Mouse (Mus musculus) testis, adult 2 months (tissue): ENCODE results near the gene Trp73. TPM values are rescaled to one million over a fixed set of nuclear protein-coding genes. Genes with fewer than 3 reads are reported as not detected.

Experiments used
- H3K27ac ChIP-seq: fragments of 200-500 bp; 2 replicates; pipeline ENCODE4 v1.5.1; 2012; ENCODE audit warnings: low read depth, low read length; ENCODE audit not compliant: control insufficient read depth, insufficient read depth
- H3K27me3 ChIP-seq: fragments of 200-500 bp; 2 replicates; pipeline ENCODE4 v1.6.1; 2012; ENCODE audit warnings: mild to moderate bottlenecking, low read length, moderate library complexity; ENCODE audit not compliant: control insufficient read depth, insufficient read depth
- H3K36me3 ChIP-seq: fragments of 200-500 bp; 2 replicates; pipeline ENCODE4 v1.6.1; 2012; ENCODE audit warnings: mild to moderate bottlenecking, low read length; ENCODE audit not compliant: control insufficient read depth, insufficient read depth
- H3K4me1 ChIP-seq: fragments of 200-500 bp; 2 replicates; pipeline ENCODE4 v1.6.1; 2012; ENCODE audit warnings: low read length; ENCODE audit not compliant: control insufficient read depth, insufficient read depth
- H3K4me3 ChIP-seq: fragments of 200-500 bp; 2 replicates; pipeline ENCODE4 v1.5.1; 2012; ENCODE audit warnings: low read depth, mild to moderate bottlenecking, low read length, moderate library complexity, mixed read lengths; ENCODE audit not compliant: control insufficient read depth
- CTCF ChIP-seq: fragments of 200-500 bp; IDR thresholded peaks from 2 replicates; pipeline ENCODE4 v1.5.1; 2012; ENCODE audit warnings: low read depth, mild to moderate bottlenecking, inconsistent platforms, low read length, moderate library complexity; ENCODE audit not compliant: control insufficient read depth, insufficient read depth, insufficient replicate concordance
- POLR2A ChIP-seq: fragments of 200-500 bp; IDR thresholded peaks from 2 replicates; pipeline ENCODE4 v1.6.1; 2012; ENCODE audit warnings: low read depth, mild to moderate bottlenecking, inconsistent platforms, low read length, moderate library complexity; ENCODE audit not compliant: control insufficient read depth
- polyA plus RNA-seq: library from polyadenylated mRNA; depleted of rRNA; stranded (reverse); fragments of >200 nt; gene quantifications from 2 replicates; pipeline ENCODE4 v1.2.3, GENCODE M21; 2012

Gene Trp73
- polyA plus RNA-seq, 1 experiment: 0.17 TPM

DNA sequence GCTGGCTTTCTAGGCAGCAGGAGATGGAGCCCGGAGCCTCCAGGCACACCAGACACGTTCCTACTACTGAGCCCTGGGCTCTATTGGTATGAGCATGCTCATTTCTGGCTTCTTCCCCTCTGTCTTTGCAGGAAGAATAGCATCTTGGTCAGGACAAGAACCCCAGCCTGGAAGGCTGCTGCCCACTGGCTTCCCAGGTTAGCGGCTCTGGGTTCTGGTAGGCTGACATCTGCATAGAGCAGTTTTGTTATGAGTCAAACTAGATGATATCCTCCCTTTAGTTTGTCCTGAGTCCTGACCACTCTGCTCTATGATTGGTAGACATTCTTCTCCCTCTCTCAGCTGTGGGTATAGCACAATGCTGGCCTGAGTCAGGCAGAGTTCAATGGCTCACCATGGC lies 12.7 kb downstream of the Trp73 start:
- Histone ChIP-seq H3K27ac (no peak overlapping the region), H3K4me1 (no peaks in the 10 kb centered on the region), H3K27me3 (no peaks in the 10 kb centered on the region), H3K36me3 (no peaks in the 10 kb centered on the region), H3K4me3 (no peak overlapping the region)
- TF ChIP-seq POLR2A (no peak), CTCF (no peak)

DNA sequence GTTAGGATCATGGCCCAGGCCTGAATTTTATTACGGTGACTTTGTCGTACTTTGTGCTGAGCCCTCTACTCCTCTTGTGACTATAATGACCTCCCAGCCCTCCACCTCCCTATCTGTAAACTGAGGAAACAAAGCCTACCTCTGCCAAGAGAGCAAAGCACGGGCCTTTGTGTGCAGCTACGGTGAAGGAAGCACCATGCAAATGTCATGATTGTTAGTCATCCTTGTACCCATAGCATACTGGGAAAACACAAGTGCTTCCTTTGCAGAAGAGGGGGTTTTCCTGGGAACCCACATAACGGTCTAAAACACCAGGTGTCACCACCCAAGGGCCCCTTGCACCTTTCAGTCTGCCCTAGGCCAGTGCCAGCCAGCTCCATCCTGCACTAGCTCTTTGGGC lies 14.8 kb downstream of the Trp73 start:
- no peak overlapping the region for H3K4me3 ChIP-seq
- TF ChIP-seq CTCF (no peak), POLR2A (no peak)
- no peaks in the 10 kb centered on the region for H3K4me1 ChIP-seq
- no peaks in the 10 kb centered on the region for H3K36me3 ChIP-seq
- no peaks in the 10 kb centered on the region for H3K27me3 ChIP-seq
- H3K27ac ChIP-seq: no peak overlapping the region

DNA sequence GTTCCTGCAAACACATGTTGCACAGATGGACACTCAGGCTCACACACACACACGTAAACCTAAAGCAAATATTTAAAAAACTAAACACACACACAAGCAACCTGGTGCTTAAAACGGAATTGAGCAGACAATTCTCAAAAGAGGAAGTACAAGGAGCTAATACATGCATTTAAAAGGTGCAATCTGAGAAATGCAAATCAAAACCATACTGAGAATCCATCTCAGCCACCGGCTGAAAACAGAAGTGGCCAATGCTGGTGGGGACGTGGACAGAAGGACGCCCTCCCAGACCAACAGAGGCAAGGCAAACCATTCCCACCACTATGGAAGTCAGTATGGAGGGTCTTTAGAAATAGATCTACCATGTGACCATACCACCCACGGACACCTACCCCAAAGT lies 16.5 kb downstream of the Trp73 start:
- Histone ChIP-seq H3K4me3 (no peak overlapping the region), H3K27me3 (no peaks in the 10 kb centered on the region), H3K36me3 (no peaks in the 10 kb centered on the region), H3K4me1 (no peaks in the 10 kb centered on the region), H3K27ac (no peak overlapping the region)
- TF ChIP-seq CTCF: no peak
- TF ChIP-seq POLR2A: no peak

DNA sequence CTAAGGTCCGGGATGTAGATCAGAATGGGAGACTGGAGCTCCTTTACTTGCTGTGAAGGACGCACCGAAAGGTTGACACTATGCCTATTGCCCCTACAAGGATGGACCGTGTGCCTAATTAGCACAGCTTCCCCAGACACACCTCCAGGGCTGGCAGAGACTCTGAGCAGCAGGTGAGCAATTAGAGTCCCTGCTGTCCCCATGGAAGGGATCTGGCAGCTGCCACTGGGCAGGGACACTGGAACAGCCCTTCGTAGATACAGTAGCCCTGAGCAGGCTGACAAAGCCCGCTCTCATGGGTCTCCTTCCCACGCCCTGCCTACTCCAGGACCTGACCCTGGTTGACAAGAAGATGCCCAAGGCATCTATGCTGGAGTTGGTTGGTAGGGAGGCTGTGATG lies 17.6 kb downstream of the Trp73 start:
- H3K27me3 ChIP-seq: no peaks in the 10 kb centered on the region
- H3K4me3 ChIP-seq: no peak overlapping the region
- no peaks in the 10 kb centered on the region for H3K36me3 ChIP-seq
- no peaks in the 10 kb centered on the region for H3K4me1 ChIP-seq
- no peak overlapping the region for H3K27ac ChIP-seq
- TF ChIP-seq CTCF: no peak
- TF ChIP-seq POLR2A: no peak

- Histone ChIP-seq H3K36me3 (no peaks in the 10 kb centered on the region), H3K27ac (no peak overlapping the region), H3K27me3 (no peaks in the 10 kb centered on the region), H3K4me1 (no peaks in the 10 kb centered on the region), H3K4me3 (no peak overlapping the region)
- no peak for TF ChIP-seq CTCF
- no peak for TF ChIP-seq POLR2A
Measured at GRCm38 (mm10) chr4:154121800-154122199, 18.2 kb downstream of the Trp73 start.

- Histone ChIP-seq H3K4me3 (no peak overlapping the region), H3K36me3 (no peaks in the 10 kb centered on the region), H3K4me1 (no peaks in the 10 kb centered on the region), H3K27me3 (no peaks in the 10 kb centered on the region), H3K27ac (no peak overlapping the region)
- no peak for TF ChIP-seq CTCF
- TF ChIP-seq POLR2A: no peak
Measured at GRCm38 (mm10) chr4:154119208-154119607, 20.8 kb downstream of the Trp73 start.

- H3K36me3 ChIP-seq: no peaks in the 10 kb centered on the region
- no peaks in the 10 kb centered on the region for H3K27me3 ChIP-seq
- no peak overlapping the region for H3K27ac ChIP-seq
- no peak overlapping the region for H3K4me3 ChIP-seq
- TF ChIP-seq POLR2A: no peak
- TF ChIP-seq CTCF: no peak
- no peaks in the 10 kb centered on the region for H3K4me1 ChIP-seq
Measured at GRCm38 (mm10) chr4:154118782-154119181, 21.2 kb downstream of the Trp73 start.

DNA sequence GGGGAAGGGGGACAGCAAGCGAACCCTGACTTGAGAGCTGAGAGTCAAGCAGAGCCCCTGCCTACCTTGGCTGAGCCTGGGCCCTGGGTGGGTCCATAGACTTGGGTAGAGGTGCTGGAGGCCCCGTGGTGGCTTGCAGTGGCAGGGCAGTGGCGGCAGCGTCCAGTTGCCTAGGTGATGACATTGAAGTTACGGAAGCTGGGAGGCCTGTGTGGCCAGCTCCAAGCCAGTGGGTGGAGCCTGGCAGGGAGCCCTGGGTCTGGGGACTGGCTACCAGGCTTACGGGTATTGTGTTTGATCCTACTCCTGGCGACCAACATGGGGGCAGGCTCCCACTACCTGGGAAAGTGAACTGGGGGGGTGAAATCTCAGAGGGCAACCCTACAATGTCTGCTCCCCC lies 23.6 kb downstream of the Trp73 start:
- no peak for TF ChIP-seq POLR2A
- TF ChIP-seq CTCF: no peak
- no peak overlapping the region for H3K27ac ChIP-seq
- H3K27me3 ChIP-seq: no peaks in the 10 kb centered on the region

More for the DNA sequence above, 23.6 kb downstream of the Trp73 start:
- Histone ChIP-seq H3K36me3 (no peaks in the 10 kb centered on the region), H3K4me1 (no peaks in the 10 kb centered on the region), H3K4me3 (no peak overlapping the region)
